Mouse (Mus musculus) regulatory T cell (primary cell): ENCODE measurements around the gene Wdr86.
"Not testable (repeated sequence)": the region's sequence is repeated elsewhere in the genome, so short reads cannot be mapped to it uniquely, and the experiment has no call there.

Source experiments
- in situ Hi-C: fragments of 300-600 bp; cut with MboI, MseI; formaldehyde crosslinking; loops from one replicate; pipeline ENCODE4 v1.15.1; 2025; ENCODE audit warnings: high pct_unique_total_duplicates

Wdr86 gene

GRCm38 (mm10) chr5:24730488-24730871, at the start of gene Wdr86:
TSS of gene Wdr86 (minus strand) at chr5:24730727.
- in situ Hi-C loops: no loop called here

DNA sequence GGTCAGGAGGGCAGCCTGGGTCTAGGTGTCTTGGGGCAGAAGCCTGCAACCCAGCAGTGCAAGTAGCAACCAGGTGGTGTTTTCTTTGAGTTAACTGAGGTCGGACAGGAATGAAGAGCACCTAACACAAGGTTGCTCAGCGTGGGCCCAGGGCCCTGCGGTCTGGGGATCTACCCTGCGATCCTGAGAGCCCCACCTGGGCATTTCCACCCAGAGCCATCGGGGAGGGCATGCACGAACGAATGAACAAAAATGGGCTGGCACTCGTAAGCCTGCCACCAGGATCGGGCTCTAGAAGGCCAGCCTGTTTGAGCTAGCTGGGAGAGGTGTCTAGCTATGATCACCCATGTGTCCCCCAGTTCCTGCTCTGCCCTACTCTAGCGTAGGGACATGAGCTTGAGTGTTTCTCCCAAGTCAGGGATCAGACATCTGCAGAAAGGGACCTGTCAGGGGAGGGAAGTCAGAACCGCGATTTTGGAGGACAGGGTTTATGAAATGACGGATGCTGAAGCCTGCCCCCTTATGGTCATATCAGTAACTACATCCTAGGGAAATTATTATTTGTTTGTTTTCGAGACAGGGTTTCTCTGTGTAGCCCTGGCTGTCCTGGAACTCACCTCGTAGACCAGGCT, 49.5 kb upstream of the Wdr86 start:
- in situ Hi-C loops: no loop called here

DNA sequence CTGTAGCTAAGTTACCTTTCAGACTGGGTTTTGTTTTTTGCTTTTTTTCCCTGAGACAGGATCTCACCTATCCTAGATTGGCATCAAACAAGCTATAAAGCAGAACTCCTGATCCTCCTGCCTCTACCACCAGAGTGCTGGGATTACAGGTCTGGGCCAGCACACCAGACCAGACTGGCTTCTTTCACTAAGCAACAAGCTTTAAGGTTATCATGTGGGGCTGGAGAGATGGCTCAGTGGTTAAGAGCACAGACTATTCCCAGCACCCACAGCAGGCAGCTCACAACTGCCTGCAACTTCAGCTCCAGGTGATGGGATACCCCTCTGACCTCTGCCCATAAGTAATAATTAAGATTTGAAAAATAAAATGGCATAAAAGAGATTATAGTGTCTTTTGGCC, 48.8 kb upstream of the Wdr86 start:
- in situ Hi-C loops: no loop called here

GRCm38 (mm10) chr5:24778843-24779140, 48.3 kb upstream of the Wdr86 start:
- in situ Hi-C loops: no loop called here

- in situ Hi-C loops: no loop called here
These were observed 47.7 kb upstream of the Wdr86 start for GRCm38 (mm10) chr5:24778082-24778842.

DNA sequence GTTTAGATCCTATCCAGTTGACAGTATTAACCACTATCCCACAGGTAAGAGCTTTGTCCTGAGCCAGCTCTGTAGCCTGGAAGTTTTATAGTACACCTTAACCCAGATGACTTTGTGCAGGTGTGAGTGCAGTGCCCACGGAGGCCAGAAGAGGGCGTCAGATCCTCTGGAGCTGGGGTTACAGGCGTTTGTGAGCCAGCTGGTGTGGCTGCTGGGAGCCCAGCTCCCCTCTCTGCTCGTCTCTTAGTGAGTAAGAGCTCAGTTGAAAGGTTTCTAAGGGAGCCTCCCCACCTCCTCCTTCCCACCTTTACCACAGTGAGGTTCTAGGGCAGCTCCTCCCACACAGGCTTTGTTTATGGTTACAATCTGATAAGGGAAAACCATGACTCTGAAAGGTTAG, 46.2 kb upstream of the Wdr86 start:
- in situ Hi-C loops: no loop called here

DNA sequence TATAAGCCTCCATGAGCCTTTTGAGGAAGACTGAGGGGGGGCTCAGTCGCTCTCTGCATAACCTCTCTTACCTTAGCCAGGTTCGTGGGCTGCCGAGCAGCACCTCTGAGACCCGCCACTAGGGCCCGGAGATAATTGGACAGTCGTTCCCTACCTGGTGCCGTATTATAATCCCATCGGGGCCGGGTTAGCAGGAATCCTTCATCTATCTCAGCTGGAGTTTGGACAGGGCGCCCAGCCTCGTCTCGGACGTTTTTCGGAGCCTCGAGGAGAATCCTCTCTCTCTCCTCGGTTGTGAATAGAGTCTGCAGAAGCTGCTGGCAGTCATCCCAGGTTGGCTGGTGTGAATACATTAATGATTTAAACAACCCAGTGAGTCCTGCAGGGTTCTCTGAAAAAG, 44.0 kb upstream of the Wdr86 start:
- in situ Hi-C loops: not testable (repeated sequence)

DNA sequence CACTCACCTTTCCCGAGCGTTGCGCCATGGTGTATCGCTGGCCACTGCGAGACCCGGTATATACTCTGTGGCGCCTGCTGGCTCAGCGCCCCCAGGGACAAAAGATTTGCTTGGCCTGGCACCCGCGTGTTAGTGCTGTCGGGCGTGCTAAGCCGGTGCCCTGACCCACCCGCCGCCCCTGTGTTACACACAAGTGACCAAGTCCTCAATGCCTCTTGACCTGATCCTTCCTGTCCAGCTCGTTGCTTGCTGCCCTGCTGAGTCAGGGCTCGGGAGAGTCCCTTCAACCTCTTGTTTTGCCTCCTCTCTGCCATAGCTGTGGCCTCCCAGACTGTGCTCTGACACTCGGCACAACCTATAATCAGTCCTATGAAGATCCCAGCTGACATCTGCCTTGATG, 27.3 kb upstream of the Wdr86 start, which contains the start of gene Crygn:
Gene Crygn (minus strand): TSS at position 193 of the 400 bp plus-strand sequence.
- in situ Hi-C loops: loop anchor here (5.0 kb wide), 1 partner anchor 86 kb away; no protein-coding TSS in a partner anchor

- in situ Hi-C loops: loop anchor here (5.0 kb wide), 1 partner anchor 85 kb away; no protein-coding TSS in a partner anchor
These were observed 26.4 kb upstream of the Wdr86 start for GRCm38 (mm10) chr5:24756931-24757330.

GRCm38 (mm10) chr5:24752175-24752498, 21.6 kb upstream of the Wdr86 start:
- in situ Hi-C loops: no loop called here

GRCm38 (mm10) chr5:24751305-24752174, 21.0 kb upstream of the Wdr86 start:
- in situ Hi-C loops: no loop called here

GRCm38 (mm10) chr5:24750321-24751304, 20.1 kb upstream of the Wdr86 start:
- in situ Hi-C loops: no loop called here

DNA sequence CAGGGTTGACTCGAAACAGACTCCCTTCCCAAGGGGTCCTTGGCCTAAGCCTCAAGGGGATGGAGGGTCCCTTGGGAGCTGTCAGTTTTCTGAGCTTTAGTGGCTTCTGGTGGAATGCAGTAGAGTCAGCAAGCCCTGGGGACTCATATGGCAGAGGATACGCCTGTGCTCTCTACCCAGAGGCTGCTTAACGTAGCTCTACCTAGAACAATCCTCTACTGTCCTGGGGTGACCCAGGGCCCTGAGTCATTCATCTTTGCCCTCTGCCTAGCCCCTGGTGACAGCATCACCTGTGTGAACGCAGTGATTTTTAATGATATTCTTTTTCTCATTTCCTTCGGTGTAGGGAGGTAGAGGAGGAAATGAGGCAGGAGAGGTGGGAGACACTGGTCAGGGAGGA, 19.2 kb upstream of the Wdr86 start:
- in situ Hi-C loops: no loop called here

- in situ Hi-C loops: no loop called here
These were observed 17.0 kb upstream of the Wdr86 start for GRCm38 (mm10) chr5:24747533-24747932.

GRCm38 (mm10) chr5:24743956-24744355, 13.4 kb upstream of the Wdr86 start:
- in situ Hi-C loops: no loop called here

DNA sequence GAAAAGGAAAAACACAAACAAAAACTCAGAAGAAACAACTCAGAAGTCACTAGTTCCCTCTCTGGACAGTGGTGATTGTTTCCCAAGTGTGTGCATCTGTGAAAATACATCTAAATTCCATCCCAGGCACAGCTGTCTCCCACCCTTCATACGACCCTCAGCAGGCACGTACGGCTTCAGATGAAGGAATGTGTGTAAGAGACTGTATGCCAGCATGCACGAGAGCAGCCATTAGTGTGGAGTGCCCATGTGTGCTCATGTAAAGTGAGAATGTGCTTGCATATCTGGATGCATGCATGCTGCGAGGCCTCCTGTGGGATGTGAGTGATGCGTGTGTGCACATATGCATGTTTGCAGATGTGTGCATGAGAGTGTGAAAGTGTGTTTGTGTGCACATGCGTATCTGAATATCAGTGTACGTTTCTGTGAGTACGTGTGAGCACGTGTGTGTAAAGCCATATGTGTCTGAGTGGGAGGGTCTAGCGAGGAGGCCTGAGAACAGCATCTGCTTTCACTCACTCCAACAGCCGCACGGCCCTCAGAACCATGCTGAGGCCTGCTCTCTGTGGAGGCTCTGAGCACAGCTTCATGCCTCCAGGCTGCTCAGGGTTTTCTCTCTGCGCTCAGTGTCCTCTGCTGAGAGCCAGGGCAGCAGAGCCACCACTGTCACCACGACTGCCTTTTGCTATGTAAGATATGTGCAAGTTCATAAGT, 10.8 kb upstream of the Wdr86 start:
- in situ Hi-C loops: no loop called here

GRCm38 (mm10) chr5:24739141-24739753, 8.7 kb upstream of the Wdr86 start:
- in situ Hi-C loops: no loop called here

GRCm38 (mm10) chr5:24738517-24738916, 8.0 kb upstream of the Wdr86 start:
- in situ Hi-C loops: no loop called here

GRCm38 (mm10) chr5:24737595-24737994, 7.1 kb upstream of the Wdr86 start:
- in situ Hi-C loops: no loop called here

DNA sequence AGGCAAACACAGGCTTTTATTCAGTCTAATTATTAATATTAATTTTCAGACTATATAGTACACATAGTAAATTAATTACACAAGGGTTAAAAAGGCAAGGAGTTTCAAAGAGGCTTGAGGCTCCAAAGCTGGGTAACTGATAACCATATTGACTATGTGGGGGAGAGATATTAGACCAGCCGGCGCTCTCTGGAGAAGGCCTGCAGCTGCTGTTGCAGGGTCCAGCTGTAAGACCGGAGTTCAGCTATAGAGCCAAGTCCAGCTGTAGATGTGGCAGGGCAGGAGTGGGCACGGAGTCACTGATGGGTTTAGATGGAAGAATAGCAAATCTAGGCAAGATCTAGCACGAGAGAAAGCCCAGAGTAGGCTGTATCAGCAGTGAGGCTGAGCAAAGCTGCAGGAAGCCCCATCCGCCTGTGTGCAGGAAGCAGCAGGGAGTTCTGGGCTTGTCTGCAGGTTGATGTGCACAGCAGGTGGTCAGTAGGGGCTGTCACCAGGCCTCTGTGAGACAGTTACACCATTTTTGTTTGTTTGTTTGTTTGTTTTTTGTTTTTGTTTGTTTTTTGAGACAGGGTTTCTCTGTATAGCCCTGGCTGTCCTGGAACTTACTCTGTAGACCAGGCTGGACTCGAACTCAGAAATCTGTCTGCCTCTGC, 3.4 kb upstream of the Wdr86 start:
- in situ Hi-C loops: no loop called here
